Mouse (Mus musculus) liver, postnatal 0 days (tissue): ENCODE data around the gene Tubb2b.

Experiments used
- CTCF ChIP-seq: sonication (generic); IDR thresholded peaks from 2 replicates; pipeline ENCODE4 v1.5.1; 2016; ENCODE audit warnings: antibody characterized with exemption, low read depth
- EP300 ChIP-seq: IDR thresholded peaks from 2 replicates; pipeline ENCODE4 v1.6.1; 2016; ENCODE audit warnings: antibody characterized with exemption, low read depth, mild to moderate bottlenecking

DNA sequence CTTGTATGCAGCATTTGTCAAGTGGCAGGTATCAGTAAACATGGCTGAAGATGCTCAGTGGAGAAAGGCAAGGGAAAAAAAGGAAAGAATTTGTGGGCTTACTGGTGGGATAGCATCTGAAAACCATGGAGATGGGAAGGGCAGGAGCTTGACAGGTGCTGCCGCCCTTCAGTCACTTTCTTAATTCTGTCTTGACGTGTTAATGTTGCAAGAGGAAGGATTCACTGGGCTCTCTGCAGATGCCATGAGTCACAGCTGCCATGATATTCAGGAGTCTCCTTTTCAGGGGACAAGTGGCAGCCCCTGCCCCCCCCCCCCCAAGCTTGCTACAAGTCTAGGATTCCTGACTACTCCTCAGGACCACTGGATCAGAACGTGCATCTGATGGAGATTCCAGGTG is 18.4 kb downstream of the Tubb2b start:
- TF ChIP-seq CTCF (no peak), EP300 (no peak)
